Mouse (Mus musculus): Measurements from ENCODE around the gene Man2a1.

Man2a1 gene

GRCm38 (mm10) chr17:64603134-64603533 lies 2.6 kb downstream of the Man2a1 start:
- no peak for DNase-seq (ENCODE audit: low spot score)

GRCm38 (mm10) chr17:64603534-64603933 lies 3.0 kb downstream of the Man2a1 start:
- DNase-seq (ENCODE audit: low spot score) = no peak

DNA sequence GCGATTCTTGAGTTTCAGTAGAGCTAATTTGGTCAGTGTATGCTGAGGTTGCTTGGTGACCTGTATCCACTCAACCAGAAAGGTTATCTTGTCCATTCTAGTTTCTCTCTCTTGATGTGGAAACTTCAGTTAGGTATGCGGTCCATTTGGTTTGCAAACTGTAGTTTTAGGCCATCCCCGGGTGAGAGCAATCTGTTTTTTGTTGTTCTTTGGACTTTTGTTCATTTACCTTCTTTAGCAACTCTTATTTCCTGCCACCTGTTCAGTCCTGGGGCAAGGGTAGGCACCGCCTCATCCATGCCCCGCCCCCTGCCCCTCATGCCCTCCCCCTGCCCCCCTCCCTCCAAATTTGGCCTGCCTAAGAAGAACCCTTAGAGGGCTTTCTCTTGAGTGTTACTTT lies 3.6 kb downstream of the Man2a1 start:
- DNase-seq (ENCODE audit: low spot score) = no peak

DNA sequence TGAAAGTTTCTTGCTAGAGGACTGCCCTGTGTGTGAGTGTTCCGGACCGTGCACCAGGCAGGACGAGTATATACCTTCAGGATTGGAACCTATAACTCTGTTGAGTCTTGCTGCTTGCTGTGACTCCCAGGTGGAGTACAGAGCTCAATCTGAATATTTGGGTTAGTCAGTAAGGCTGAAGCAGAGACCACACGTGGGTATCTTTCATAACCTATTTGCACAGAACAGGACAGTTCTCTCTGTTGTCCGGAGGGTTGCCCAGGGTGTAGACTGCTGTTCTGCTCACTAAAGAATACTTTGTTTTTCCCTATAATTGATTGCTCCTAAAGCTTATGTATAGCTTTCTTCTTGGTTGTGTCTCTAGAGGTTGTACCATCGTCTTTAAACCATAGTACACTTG lies 7.7 kb downstream of the Man2a1 start:
- DNase-seq (ENCODE audit: low spot score) = no peak

DNA sequence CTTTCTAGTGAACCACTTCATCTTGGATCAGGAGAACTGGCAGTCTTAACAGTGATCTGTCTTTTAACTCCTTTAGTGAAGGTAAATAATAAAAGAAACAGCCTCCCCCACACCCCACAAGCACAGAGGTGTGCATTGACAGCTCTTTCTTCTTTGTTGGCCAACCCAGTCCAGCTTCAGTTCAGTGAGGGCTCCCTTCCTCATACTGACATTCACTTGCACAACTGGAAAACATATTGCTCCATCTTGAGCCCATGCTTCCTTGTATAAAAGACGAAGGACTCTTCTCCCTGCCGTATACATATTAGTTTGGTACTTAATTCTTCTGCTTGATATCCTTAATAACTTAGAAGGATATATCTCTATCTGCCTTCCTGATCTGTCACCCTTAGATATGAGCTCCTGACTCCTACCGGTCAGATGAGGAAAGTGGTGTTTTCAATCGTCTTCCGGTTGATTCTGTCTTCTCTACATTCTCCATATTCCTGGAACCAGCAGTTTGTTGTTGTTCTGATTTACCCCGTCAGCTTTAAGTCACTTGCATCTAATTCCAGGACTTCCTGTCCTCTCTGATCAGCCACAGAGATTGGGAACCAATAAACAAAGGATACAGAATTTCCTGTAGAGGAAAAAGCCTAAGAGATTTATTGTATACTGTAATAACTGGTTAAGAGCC lies 8.5 kb downstream of the Man2a1 start:
- no peak for DNase-seq (ENCODE audit: low spot score)

DNA sequence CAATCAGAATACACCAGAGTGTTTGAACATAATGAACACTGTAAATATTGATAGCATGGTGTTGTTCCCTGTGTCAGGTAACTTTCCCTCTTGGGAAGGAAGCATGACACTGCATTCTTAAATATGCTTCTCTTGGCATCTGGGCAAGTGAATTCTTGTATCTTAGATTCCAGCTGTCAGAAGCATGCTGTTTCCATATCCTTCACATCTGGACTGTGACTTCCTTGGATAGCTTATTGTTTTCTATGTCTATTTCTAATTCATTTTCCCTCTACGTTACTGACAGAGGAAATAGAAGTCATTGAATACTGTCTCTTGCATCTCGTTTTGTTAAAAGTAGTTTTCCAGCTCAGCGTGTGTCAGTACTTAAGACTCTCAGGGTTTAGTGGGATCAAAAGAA lies 9.2 kb downstream of the Man2a1 start:
- DNase-seq (ENCODE audit: low spot score) = no peak

GRCm38 (mm10) chr17:64611426-64611825 lies 10.9 kb downstream of the Man2a1 start:
- no peak for DNase-seq (ENCODE audit: low spot score)

DNA sequence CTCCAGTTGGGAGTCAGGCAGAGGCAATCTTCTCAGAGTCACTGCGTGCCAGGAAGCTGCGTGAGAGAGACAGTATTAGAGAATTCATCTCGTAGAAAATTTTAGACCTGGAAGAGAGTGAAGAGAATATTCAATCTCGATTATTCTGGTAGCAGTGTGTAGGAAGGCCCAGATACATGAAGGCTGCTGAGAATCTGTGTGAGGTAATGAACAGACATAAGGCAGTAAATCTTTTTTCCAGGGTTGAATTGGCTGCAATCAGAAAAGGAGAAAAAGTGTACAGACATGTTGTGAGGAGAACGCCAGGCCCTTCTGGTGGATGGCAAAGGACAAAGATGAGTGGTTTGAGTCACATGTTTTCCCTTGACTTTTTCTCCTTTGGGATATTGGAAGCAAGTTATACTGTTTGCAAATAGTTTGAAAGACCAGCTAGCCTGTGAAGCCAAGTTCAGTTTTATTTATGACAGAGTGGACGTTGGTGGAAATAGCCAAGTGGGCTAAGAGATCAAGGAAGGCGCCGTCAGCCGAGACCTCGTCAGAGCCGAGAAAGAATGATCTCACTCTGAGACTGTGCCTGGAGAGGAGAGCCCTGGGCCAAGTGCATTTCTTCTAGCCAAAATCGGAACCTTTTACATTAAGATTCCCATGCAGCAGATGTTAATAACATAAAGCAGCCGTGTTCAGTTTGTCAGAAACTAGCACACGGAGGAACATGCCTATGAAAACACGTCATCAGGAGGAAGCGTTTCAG lies 11.8 kb downstream of the Man2a1 start:
- no peak for DNase-seq (ENCODE audit: low spot score)

DNA sequence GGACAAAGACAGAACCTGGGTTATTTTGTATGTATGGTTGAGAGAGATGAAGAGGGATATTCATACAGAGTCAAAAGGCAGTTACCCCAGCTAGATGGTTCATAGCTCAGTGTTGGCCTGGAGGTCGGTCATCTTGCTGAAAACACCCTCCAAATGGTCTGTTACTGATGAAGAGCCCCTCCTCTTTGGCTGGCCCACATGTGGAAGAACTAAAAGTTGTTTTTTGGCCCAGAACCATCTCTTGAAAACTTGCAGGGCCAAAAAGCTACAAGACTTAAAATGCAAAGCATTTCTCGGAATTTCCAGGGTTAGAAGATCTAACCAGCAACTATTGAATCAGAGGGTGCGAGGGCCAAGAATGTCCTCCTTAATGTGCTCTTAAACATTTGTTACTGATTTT lies 12.4 kb downstream of the Man2a1 start:
- no peak for DNase-seq (ENCODE audit: low spot score)

DNA sequence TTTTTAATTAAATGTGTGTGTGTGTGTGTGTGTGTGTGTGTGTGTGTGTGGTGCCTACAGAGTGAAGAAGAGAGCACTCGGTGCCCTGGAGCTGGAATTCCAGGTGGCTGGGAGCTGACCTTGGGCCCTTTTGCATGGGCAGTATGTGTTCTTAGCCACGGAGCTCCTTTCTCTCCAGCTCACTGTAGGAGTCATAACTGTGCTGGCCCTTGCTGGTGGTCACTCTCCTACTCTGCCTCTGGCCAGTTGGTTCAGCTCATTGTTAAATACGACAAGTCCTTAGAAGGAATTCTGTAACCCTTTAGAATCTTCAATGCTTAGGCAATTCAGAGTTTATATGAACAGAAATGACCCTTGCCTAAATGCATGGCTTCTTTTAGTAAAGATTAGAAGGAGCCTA lies 12.8 kb downstream of the Man2a1 start:
- no peak for DNase-seq (ENCODE audit: low spot score)

GRCm38 (mm10) chr17:64614804-64615203 lies 14.3 kb downstream of the Man2a1 start:
- DNase-seq (ENCODE audit: low spot score) = no peak

DNA sequence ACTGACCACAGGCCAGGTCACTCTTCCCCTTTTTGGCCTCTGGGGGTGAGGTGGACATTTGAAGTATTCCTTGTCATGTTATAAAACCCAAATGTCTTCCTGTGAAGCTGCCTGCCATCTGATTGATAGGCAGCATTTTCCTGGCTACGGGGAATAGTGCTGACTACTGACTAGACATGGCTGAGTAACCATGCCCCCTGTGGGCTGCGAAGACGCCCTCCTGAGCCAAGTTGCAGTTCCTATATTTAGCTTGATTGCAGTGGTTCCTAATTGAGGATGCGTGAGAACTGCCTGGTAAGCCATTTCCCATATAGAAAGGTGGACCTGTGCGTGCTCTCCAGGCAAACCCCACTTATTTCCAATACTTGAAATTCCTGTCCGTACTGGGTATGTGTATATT lies 14.9 kb downstream of the Man2a1 start:
- DNase-seq (ENCODE audit: low spot score) = no peak

GRCm38 (mm10) chr17:64616259-64616658 lies 15.7 kb downstream of the Man2a1 start:
- no peak for DNase-seq (ENCODE audit: low spot score)

DNA sequence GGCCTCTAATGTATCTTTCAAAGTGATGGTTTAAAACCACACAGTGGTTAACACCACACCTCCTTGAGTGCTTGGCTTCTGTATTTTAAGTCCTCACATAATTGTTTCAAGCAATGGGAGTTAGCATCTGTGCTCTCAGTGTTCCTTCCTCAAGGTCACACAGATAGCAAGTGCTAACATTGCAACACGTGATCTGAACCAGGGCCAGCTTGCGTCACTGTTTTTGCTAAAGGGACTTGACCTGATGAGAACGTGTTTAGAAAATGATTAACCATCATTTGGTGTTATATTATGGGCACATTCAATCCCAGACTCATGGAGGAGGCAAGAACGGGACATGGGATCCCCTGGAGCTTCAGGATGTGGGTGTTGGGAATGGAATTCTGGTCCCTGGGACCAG lies 17.3 kb downstream of the Man2a1 start:
- no peak for DNase-seq (ENCODE audit: low spot score)

- no peak for DNase-seq (ENCODE audit: low spot score)
Observed at GRCm38 (mm10) chr17:64618996-64619395, 18.5 kb downstream of the Man2a1 start.

- DNase-seq (ENCODE audit: low spot score) = no peak
Observed at GRCm38 (mm10) chr17:64620135-64620534, 19.6 kb downstream of the Man2a1 start.

GRCm38 (mm10) chr17:64620627-64621026 lies 20.1 kb downstream of the Man2a1 start:
- DNase-seq (ENCODE audit: low spot score) = no peak

GRCm38 (mm10) chr17:64621226-64621625 lies 20.7 kb downstream of the Man2a1 start:
- DNase-seq (ENCODE audit: low spot score) = no peak

- DNase-seq (ENCODE audit: low spot score) = no peak
Observed at GRCm38 (mm10) chr17:64621649-64622351, 21.3 kb downstream of the Man2a1 start.

- DNase-seq (ENCODE audit: low spot score) = no peak
Observed at GRCm38 (mm10) chr17:64622352-64622886, 21.9 kb downstream of the Man2a1 start.

GRCm38 (mm10) chr17:64624439-64624838 lies 23.9 kb downstream of the Man2a1 start:
- DNase-seq (ENCODE audit: low spot score) = no peak

GRCm38 (mm10) chr17:64628796-64629195 lies 28.3 kb downstream of the Man2a1 start:
- DNase-seq (ENCODE audit: low spot score) = no peak

- no peak for DNase-seq (ENCODE audit: low spot score)
Observed at GRCm38 (mm10) chr17:64629486-64629885, 28.9 kb downstream of the Man2a1 start.

All from urinary bladder, postnatal 10 days (tissue).